In the genomic region with DNA sequence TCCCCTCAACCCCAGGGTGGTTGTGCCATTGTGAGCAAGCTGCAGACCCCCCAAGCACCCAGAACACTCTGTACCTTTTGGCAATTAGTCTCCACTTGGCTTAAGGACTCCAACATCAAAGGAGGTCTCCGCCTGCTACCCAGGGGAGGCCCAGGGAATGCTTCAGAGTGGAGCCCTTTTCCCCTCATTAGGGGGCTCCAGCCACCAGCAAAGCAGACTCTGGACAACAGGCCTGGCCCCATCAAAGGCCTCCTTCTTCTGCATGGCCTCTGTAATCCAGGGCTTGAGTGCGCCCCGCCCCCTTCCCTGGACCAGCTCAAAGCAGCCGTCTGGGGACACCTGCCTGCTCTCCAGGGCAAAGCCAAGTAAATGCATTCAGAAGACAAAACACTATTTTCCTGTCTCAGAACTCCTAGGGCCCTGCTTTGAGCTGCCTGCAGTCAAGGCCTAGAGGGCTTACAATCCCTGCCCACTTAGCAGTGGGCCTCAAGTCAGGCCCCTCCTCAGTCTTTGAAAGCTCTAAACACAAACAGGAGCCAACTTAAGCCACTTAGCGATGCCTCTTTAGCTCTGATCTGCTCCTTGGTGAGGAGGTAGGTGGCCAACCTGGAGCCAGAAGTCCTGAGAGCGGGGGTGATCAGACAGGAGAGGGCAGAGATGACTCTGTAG, we compare ENCODE assay signal across 11 mouse cellular contexts.
DNase-seq lines count a peak whose midpoint lies in the region; ATAC-seq and TF ChIP-seq lines count a peak whose summit lies in the region.
"Had no signal": no experiment of that assay in that cellular context is flagged by ENCODE, and none has a peak within 500 bp of the region (broad histone marks: within the 10 kb centered on the region; RNA-seq: fewer than 3 reads in every experiment).

No protein-coding gene starts in this region.

- H3K4me2 ChIP-seq in forebrain, embryonic 15.5 days (replicated peaks): no peak overlapping the region
- no peak overlapping the region for H3K4me2 ChIP-seq in midbrain, embryonic 11.5 days
- no peak overlapping the region for H3K4me2 ChIP-seq in intestine, postnatal 0 days (replicated peaks; ENCODE audit: low read depth)

- TF ChIP-seq CTCF in brain, embryonic 14.5 days (IDR thresholded peaks at IDR 0.05; ENCODE audit: borderline replicate concordance, extremely low read depth, insufficient read depth, insufficient read length): no peak
- no peak for TF ChIP-seq CTCF in intestine, postnatal 0 days (IDR thresholded peaks at IDR 0.05; ENCODE audit: low read depth)

- no peak overlapping the region for H3K4me3 ChIP-seq in forebrain, embryonic 15.5 days
- no peak overlapping the region for H3K4me3 ChIP-seq in midbrain, embryonic 11.5 days (ENCODE audit: low read depth, low read length)
- no peak overlapping the region for H3K4me3 ChIP-seq in intestine, postnatal 0 days (ENCODE audit: low read depth, low read length)

- H3K4me1 ChIP-seq in forebrain, embryonic 15.5 days: peaks cover 3% of the 10 kb centered on the region; the same call in 1 of the 2 replicates
- peaks cover 8% of the 10 kb centered on the region for H3K4me1 ChIP-seq in midbrain, embryonic 11.5 days (ENCODE audit: control insufficient read depth, insufficient read depth, low read length)
- H3K4me1 ChIP-seq in intestine, postnatal 0 days (replicated peaks; ENCODE audit: control insufficient read depth, insufficient read depth, low read length): no peaks in the 10 kb centered on the region

- peak; percentile 83 for DNase-seq in brain, embryonic 14.5 days (ENCODE audit: low read depth)
- DNase-seq in embryo, embryonic 10 days (ENCODE audit: low spot score): peak; percentile 61
- peak; percentile 91 for DNase-seq in midbrain, embryonic 11.5 days (ENCODE audit: low spot score, missing footprints)
- DNase-seq in kidney, adult 18-20 months: no peak
- no peak for DNase-seq in gastrocnemius, postnatal 25 days
- DNase-seq: cerebellum, adult 2 months; left cerebral cortex, postnatal 4 days; thymus, postnatal 36 days had no signal

- no peaks in the 10 kb centered on the region; the same call in 1 of the 2 replicates for H3K9me3 ChIP-seq in forebrain, embryonic 15.5 days
- no peaks in the 10 kb centered on the region for H3K9me3 ChIP-seq in midbrain, embryonic 11.5 days (ENCODE audit: control insufficient read depth, low read length)
- H3K9me3 ChIP-seq in intestine, postnatal 0 days (ENCODE audit: control insufficient read depth): no peaks in the 10 kb centered on the region

- ATAC-seq in forebrain, embryonic 15.5 days (replicated peaks): peak; percentile 76
- ATAC-seq in midbrain, embryonic 11.5 days (ENCODE audit: low FRiP score): peak; percentile 90
- ATAC-seq in intestine, postnatal 0 days: no peak
- ATAC-seq: lung, postnatal 0 days had no signal

- H3K27ac ChIP-seq in forebrain, embryonic 15.5 days (replicated peaks): no peak overlapping the region
- H3K27ac ChIP-seq in midbrain, embryonic 11.5 days (ENCODE audit: low read depth, low read length): peak overlapping the region; percentile 27; the same call in 1 of the 2 replicates
- H3K27ac ChIP-seq in intestine, postnatal 0 days (ENCODE audit: low read depth, low read length): no peak overlapping the region

- no peaks in the 10 kb centered on the region for H3K27me3 ChIP-seq in forebrain, embryonic 15.5 days
- H3K27me3 ChIP-seq in midbrain, embryonic 11.5 days (ENCODE audit: control insufficient read depth, insufficient read depth, low read length): no peaks in the 10 kb centered on the region
- no peaks in the 10 kb centered on the region for H3K27me3 ChIP-seq in intestine, postnatal 0 days (replicated peaks; ENCODE audit: control insufficient read depth, insufficient read depth, low read length)

- H3K36me3 ChIP-seq in forebrain, embryonic 15.5 days: no peaks in the 10 kb centered on the region
- H3K36me3 ChIP-seq in midbrain, embryonic 11.5 days (ENCODE audit: control insufficient read depth, insufficient read depth, low read length): no peaks in the 10 kb centered on the region
- no peaks in the 10 kb centered on the region for H3K36me3 ChIP-seq in intestine, postnatal 0 days (ENCODE audit: control insufficient read depth, insufficient read depth)

- WGBS in forebrain, embryonic 15.5 days: 4% methylated on average over 6 of the region's 6 CpGs
- WGBS in midbrain, embryonic 11.5 days: 3% methylated on average over 6 of the region's 6 CpGs
- 35% methylated on average over 6 of the region's 6 CpGs for WGBS in intestine, postnatal 0 days

- H3K9ac ChIP-seq in forebrain, embryonic 15.5 days (replicated peaks): no peak overlapping the region
- H3K9ac ChIP-seq in midbrain, embryonic 11.5 days (ENCODE audit: low read length): 0 out of 2 replicates have a peak overlapping the region, but pooled peaks have one; percentile 1
- H3K9ac ChIP-seq in intestine, postnatal 0 days (ENCODE audit: low read depth, low read length): no peak overlapping the region

- no peak for TF ChIP-seq POLR2A in brain, embryonic 14.5 days (IDR thresholded peaks at IDR 0.05; ENCODE audit: borderline replicate concordance, extremely low read depth, insufficient read depth, insufficient read length, poor library complexity, severe bottlenecking)

Comparison
In these comparisons a context has a peak if more than half of its experiments do, and no peak if none do; other contexts are left out.
1. DNase-seq: peak in brain, embryonic 14.5 days (single experiment), embryo, embryonic 10 days (single experiment) and midbrain, embryonic 11.5 days (single experiment); none in kidney, adult 18-20 months (single experiment) and gastrocnemius, postnatal 25 days (single experiment).